Mouse (Mus musculus) embryonic facial prominence, embryonic 14.5 days (tissue): Measurements from ENCODE around the gene Tfb1m. TPM values are rescaled to one million over a fixed set of nuclear protein-coding genes. Genes with fewer than 3 reads are reported as not detected.

ENCODE experiments used
- ATAC-seq: fragments of 200-750 bp; cut with Nextera tagmentation; 2 replicates; pipeline ENCODE4 v1.8.0; 2017; ENCODE audit warnings: low read depth, moderate number of reproducible peaks, moderate TSS enrichment
- DNase-seq: peaks from one replicate; pipeline ENCODE4 v3.0.0-alpha.2; 2015; ENCODE audit warnings: low spot score
- H3K27ac ChIP-seq: fragments of 300-500 bp; sonication (generic); replicated peaks from 2 replicates; pipeline ENCODE4 v1.5.1; 2014; ENCODE audit warnings: low read depth, mild to moderate bottlenecking, low read length, moderate library complexity
- H3K27me3 ChIP-seq: fragments of 300-500 bp; sonication (generic); replicated peaks from 2 replicates; pipeline ENCODE4 v1.6.1; 2014; ENCODE audit warnings: low read length; ENCODE audit not compliant: control insufficient read depth, insufficient read depth
- H3K36me3 ChIP-seq: fragments of 300-500 bp; sonication (generic); 2 replicates; pipeline ENCODE4 v1.6.1; 2014; ENCODE audit warnings: low read length, mixed read lengths; ENCODE audit not compliant: control insufficient read depth, insufficient read depth
- H3K4me1 ChIP-seq: fragments of 300-500 bp; sonication (generic); 2 replicates; pipeline ENCODE4 v1.6.1; 2014; ENCODE audit warnings: antibody characterized with exemption, low read length; ENCODE audit not compliant: control insufficient read depth, insufficient read depth
- H3K4me2 ChIP-seq: fragments of 300-500 bp; sonication (generic); 2 replicates; pipeline ENCODE4 v1.6.1; 2014; ENCODE audit warnings: low read depth, mild to moderate bottlenecking, low read length, moderate library complexity, mixed read lengths
- H3K4me3 ChIP-seq: fragments of 300-500 bp; sonication (generic); 2 replicates; pipeline ENCODE4 v1.5.1; 2014; ENCODE audit warnings: low read depth, mild to moderate bottlenecking, low read length
- H3K9ac ChIP-seq: fragments of 300-500 bp; sonication (generic); 2 replicates; pipeline ENCODE4 v1.6.1; 2014; ENCODE audit warnings: low read depth, mild to moderate bottlenecking, low read length, moderate library complexity, mixed read lengths
- H3K9me3 ChIP-seq: fragments of 300-500 bp; sonication (generic); 2 replicates; pipeline ENCODE4 v1.6.1; 2016; ENCODE audit warnings: low read length; ENCODE audit not compliant: control insufficient read depth
- WGBS: fragments of 180-500 bp; shearing (Covaris S2); extraction: QIAGEN DNeasy Blood & Tissue Kit; methylation state at CpG from one replicate; pipeline ENCODE4 v1.1.7; 2014; 5-methylcytosine and 5-hydroxymethylcytosine counted together
- polyA plus RNA-seq: library from polyadenylated mRNA; unstranded; fragments of >200 nt; fragmentation: Nextera tagmentation; extraction: Ambion mirVana; gene quantifications from 2 replicates; pipeline ENCODE4 v1.2.1, GENCODE M21; 2014

The Tfb1m gene
- polyA plus RNA-seq, 1 experiment from 2014 or later: 17.0 TPM

DNA sequence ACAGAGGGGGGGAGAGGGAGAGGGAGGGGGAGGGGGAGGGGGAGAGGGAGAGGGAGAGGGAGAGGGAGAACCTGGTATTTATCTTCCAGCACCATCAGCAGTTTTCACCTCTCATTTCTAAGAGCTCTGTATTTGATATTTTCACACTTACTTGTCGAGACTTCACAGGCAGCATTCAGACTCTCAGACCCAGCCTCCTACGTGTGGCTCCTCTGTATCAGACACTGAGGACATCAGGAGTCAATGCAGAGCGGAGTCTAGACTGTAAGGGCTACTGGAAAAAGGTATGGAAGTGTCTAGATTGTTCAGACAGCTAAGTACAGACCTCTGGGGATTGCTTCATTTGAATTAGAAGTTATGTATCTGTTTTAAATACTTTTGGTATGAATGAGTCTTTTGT is 28.1 kb downstream of the Tfb1m start:
- no peak overlapping the region for H3K9ac ChIP-seq
- DNase-seq: no peak
- no peak overlapping the region for H3K4me2 ChIP-seq
- WGBS: 48% methylated on average over 3 of the region's 3 CpGs
- no peak for ATAC-seq
- H3K4me1 ChIP-seq: no peaks in the 10 kb centered on the region
- H3K27ac ChIP-seq: no peak overlapping the region
- H3K9me3 ChIP-seq: no peaks in the 10 kb centered on the region
- 0 out of 2 replicates have a peak, but pooled peaks cover 8% of the 10 kb centered on the region for H3K36me3 ChIP-seq
- H3K27me3 ChIP-seq: no peaks in the 10 kb centered on the region
- no peak overlapping the region for H3K4me3 ChIP-seq

DNA sequence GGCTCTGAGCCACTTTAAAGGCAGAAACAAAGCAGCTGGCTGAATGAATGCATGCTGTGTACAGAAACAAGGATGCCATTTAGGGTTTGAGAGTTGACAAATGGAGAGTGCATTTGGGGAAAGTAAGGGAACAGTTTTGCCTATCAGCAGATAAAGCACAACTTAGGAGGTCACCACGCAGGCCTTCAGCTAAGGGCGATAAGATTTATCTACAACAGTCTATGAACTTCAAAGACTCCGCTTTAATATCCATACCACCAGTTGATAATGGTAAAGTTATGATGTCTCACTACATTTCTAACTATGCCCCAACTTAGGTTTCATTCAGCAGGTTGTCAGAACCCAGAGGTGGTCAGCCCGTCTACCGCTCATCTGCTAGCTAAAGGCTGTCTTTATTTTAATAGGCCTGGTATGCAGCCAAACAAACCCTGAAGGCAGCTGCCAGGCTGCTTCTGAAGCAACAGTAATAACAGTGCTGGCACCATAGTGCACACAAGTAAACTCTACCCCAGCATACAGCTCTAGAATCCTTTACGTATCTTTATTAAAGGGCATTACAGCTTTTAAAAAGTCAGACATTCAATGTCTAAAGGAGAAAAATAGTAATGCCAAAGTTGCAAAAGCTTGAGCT is 29.6 kb downstream of the Tfb1m start:
- ATAC-seq: no peak
- Histone ChIP-seq H3K4me3 (no peak overlapping the region), H3K27me3 (no peaks in the 10 kb centered on the region), H3K4me2 (no peak overlapping the region), H3K4me1 (no peaks in the 10 kb centered on the region), H3K36me3 (0 out of 2 replicates have a peak, but pooled peaks cover 8% of the 10 kb centered on the region), H3K27ac (no peak overlapping the region), H3K9ac (no peak overlapping the region), H3K9me3 (no peaks in the 10 kb centered on the region)
- peak; percentile 20 for DNase-seq
- WGBS: 80% methylated on average over 6 of the region's 6 CpGs

DNA sequence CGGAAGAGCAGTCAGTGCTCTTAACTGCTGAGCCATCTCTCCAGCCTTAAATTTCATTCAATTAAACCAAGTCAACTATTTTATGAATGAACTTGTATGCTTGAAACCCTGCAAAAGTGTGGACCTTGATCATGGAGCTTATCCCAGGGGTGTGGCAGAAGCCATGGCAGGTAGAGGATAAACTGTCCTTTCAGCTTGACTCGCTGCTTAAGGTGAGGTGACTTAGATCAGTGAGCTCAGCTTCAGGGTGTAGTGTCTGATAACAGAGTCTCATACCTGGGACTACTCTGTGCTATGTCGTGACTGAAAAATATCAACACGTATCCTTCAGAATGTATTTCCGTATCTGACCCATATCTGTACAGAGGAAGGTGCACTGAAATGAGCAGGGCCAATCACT is 37.2 kb downstream of the Tfb1m start:
- H3K27ac ChIP-seq: no peak overlapping the region
- 92% methylated on average over 5 of the region's 5 CpGs for WGBS
- no peaks in the 10 kb centered on the region for H3K9me3 ChIP-seq
- ATAC-seq (no peak), DNase-seq (no peak)
- no peaks in the 10 kb centered on the region for H3K4me1 ChIP-seq
- H3K9ac ChIP-seq: no peak overlapping the region
- H3K36me3 ChIP-seq: peaks cover 63% of the 10 kb centered on the region
- H3K4me3 ChIP-seq: no peak overlapping the region
- no peak overlapping the region for H3K4me2 ChIP-seq
- H3K27me3 ChIP-seq: no peaks in the 10 kb centered on the region

DNA sequence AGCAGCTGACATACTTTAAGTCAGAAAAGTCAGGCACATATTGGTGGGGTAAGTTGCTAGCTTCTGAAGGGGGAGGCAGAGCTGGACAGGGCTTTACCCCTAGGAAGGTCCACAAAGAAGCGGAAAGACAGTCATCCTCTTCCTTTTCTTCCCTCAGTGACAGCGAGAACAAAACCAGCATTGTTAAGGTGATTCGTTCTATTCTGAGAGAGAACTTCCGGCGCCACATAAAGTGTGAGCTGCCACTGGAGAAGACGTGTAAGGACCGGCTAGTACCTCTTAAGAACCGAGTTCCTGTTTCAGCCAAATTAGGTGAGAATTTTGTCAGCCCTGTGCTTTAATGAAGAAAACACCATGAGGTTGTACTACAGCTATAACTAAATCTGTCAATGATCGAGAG is 41.2 kb downstream of the Tfb1m start:
- no peak for ATAC-seq
- H3K27me3 ChIP-seq: no peaks in the 10 kb centered on the region
- H3K4me1 ChIP-seq: no peaks in the 10 kb centered on the region
- H3K27ac ChIP-seq: no peak overlapping the region
- 60% methylated on average over 9 of the region's 9 CpGs for WGBS
- no peak overlapping the region for H3K4me3 ChIP-seq
- DNase-seq: no peak
- no peak overlapping the region for H3K4me2 ChIP-seq
- no peaks in the 10 kb centered on the region for H3K9me3 ChIP-seq
- H3K36me3 ChIP-seq: peaks cover 76% of the 10 kb centered on the region
- no peak overlapping the region for H3K9ac ChIP-seq

DNA sequence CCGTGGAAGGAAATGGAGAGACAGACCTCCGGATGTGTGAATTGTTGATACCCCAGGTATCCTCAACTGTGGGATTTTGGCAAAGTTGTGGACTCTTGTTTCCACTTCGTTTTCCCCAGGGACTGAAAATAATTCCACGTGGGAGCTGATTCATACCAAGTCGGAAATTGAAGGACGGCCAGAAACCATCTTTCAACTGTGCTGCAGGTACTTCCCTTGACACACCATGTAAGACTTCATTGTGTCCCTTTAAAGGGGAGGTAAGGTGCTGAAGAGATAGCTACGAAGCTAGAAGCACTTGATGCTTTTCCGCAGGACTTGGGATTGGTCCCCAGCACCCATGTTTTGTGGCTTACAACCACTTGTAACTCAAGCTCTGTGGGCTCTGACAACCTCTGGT is 41.7 kb downstream of the Tfb1m start:
- no peaks in the 10 kb centered on the region for H3K4me1 ChIP-seq
- H3K9me3 ChIP-seq: no peaks in the 10 kb centered on the region
- ATAC-seq (no peak), DNase-seq (no peak)
- H3K4me3 ChIP-seq: no peak overlapping the region
- H3K27ac ChIP-seq: no peak overlapping the region
- 87% methylated on average over 8 of the region's 8 CpGs for WGBS
- H3K9ac ChIP-seq: no peak overlapping the region
- no peaks in the 10 kb centered on the region for H3K27me3 ChIP-seq
- no peak overlapping the region for H3K4me2 ChIP-seq
- peaks cover 73% of the 10 kb centered on the region for H3K36me3 ChIP-seq

DNA sequence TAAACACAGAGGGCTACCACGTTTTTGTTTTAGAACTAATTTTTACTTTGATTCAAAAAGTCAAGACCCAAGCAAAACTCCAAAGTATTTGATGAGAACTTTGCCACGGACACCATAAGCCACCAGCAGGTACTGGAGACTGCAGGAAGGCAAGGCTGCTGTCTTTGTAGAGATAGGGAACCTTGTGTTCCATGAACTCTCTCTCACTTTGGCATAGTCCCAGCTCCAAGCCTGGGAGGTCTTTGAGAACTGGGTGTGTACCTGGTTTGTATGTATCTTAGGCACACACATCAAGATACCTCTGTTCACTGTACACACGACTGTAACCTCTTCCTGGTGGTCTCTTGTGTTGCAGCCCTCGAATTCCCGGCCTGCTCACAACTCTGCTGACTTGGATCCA is 43.3 kb downstream of the Tfb1m start:
- H3K36me3 ChIP-seq: peaks cover 74% of the 10 kb centered on the region
- ATAC-seq (no peak), DNase-seq (no peak)
- WGBS: 86% methylated on average over 5 of the region's 5 CpGs
- no peak overlapping the region for H3K4me3 ChIP-seq
- H3K9me3 ChIP-seq: no peaks in the 10 kb centered on the region
- no peaks in the 10 kb centered on the region for H3K27me3 ChIP-seq
- no peaks in the 10 kb centered on the region for H3K4me1 ChIP-seq
- H3K9ac ChIP-seq: no peak overlapping the region
- H3K27ac ChIP-seq: no peak overlapping the region
- no peak overlapping the region for H3K4me2 ChIP-seq

DNA sequence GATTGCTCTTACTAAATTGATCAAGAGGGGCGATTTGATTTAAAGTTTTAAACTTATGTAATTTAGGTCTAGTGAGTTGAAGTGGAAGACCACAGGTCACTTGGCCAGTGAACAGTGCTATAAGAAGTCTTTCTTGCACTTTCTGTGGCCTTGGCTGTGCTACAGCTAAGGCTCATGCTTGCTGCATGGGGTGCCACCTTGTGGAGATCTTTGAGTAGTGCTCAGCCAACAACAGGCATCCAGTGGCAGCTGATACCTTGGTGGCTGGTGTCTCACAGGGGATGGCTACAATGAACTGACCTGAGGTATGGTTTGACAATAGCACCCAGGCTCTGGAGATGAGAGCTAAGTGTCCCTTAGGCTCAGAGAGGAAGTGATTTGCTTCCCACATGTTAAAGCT is 47.7 kb downstream of the Tfb1m start:
- no peaks in the 10 kb centered on the region for H3K9me3 ChIP-seq
- DNase-seq (peak; percentile 77), ATAC-seq (no peak; the same call in 1 of the 2 replicates)
- no peaks in the 10 kb centered on the region for H3K27me3 ChIP-seq
- WGBS: 21% methylated on average over 1 of the region's 1 CpGs
- H3K4me2 ChIP-seq: no peak overlapping the region
- peaks cover 57% of the 10 kb centered on the region for H3K36me3 ChIP-seq
- H3K27ac ChIP-seq: no peak overlapping the region
- no peak overlapping the region for H3K4me3 ChIP-seq
- H3K4me1 ChIP-seq: no peaks in the 10 kb centered on the region
- no peak overlapping the region for H3K9ac ChIP-seq

DNA sequence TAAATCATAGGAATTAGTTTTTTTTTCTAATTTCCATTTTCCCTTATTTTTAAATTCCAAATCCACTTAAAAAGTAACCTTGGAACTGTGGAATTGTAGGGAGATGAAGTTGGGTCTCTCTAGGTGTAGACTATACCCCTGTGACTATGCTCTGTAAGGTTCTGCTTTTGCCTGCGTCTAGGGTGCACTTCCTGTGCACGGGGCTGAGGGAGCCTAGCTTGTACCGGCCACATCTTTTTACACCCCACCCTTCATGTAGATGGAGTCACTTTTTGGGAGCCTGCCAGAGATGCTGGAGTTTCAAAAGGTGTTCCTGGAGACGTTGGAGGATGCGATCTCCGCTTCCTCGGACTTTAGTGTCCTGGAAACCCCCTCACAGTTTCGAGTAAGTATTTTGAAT is 51.1 kb downstream of the Tfb1m start:
- ATAC-seq: no peak
- H3K27me3 ChIP-seq: no peaks in the 10 kb centered on the region
- H3K9me3 ChIP-seq: no peaks in the 10 kb centered on the region
- no peak overlapping the region for H3K4me2 ChIP-seq
- no peaks in the 10 kb centered on the region for H3K4me1 ChIP-seq
- no peak overlapping the region for H3K4me3 ChIP-seq
- no peak for DNase-seq
- H3K9ac ChIP-seq: no peak overlapping the region
- H3K36me3 ChIP-seq: peaks cover 53% of the 10 kb centered on the region
- WGBS: 88% methylated on average over 8 of the region's 8 CpGs
- no peak overlapping the region for H3K27ac ChIP-seq

DNA sequence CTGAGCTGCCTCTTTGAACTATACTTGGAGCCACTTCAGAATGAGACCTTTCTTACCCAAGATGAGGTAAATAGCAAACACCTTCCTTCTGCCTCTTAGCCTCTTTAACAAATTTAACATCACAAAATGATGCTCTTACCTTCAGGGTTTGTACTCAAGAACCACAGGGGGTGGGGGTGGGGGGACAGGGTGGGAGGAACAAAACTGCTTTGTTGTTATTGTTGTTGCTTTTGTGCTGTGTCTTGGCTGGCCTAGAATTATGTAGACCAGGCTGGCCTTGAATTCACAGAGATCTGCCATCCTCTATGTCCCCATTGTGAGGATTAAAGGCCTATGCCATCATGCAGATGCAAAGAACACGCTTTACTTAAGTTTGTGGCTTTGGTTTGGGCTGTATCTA is 51.9 kb downstream of the Tfb1m start:
- H3K9me3 ChIP-seq: no peaks in the 10 kb centered on the region
- H3K9ac ChIP-seq: no peak overlapping the region
- no peak overlapping the region for H3K4me3 ChIP-seq
- ATAC-seq (no peak), DNase-seq (no peak)
- WGBS: 75% methylated on average over 1 of the region's 1 CpGs
- H3K4me2 ChIP-seq: no peak overlapping the region
- peaks cover 49% of the 10 kb centered on the region for H3K36me3 ChIP-seq
- no peak overlapping the region for H3K27ac ChIP-seq
- H3K4me1 ChIP-seq: no peaks in the 10 kb centered on the region
- no peaks in the 10 kb centered on the region for H3K27me3 ChIP-seq
